Mouse (Mus musculus) embryo, embryonic 10.5 days (tissue): Measurements from ENCODE around the gene Bbs2.

ENCODE experiments used
- DNase-seq: peaks from one replicate; pipeline ENCODE4 v3.0.0-alpha.2; 2015; ENCODE audit warnings: low spot score

Bbs2 gene

GRCm38 (mm10) chr8:94098996-94099395, 268 bp upstream of the Bbs2 start:
- DNase-seq, result no peak

GRCm38 (mm10) chr8:94094281-94094680, 4.4 kb downstream of the Bbs2 start:
- no peak for DNase-seq

- DNase-seq, result no peak
Observed at GRCm38 (mm10) chr8:94092848-94093247, 5.9 kb downstream of the Bbs2 start.

- no peak for DNase-seq
Observed at GRCm38 (mm10) chr8:94089715-94090114, 9.0 kb downstream of the Bbs2 start.

DNA sequence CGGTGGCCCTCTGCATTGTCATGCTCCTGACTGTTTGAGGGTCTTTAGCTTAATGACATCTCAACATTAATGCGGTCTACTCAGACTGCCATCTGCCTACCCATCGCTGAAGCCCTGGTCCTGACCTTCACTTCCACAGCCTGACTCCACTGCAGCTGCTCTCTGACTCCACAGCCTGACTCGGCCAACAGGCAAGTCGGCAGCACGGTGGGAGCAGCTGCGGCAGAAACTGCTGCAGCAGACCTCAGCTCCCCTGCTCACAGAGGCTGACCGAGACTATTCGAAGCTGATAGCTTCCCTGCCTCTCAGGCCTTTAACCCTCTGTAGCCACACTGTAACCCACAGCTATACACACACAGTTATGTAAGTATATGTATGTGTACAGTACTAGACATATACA, 10.8 kb downstream of the Bbs2 start:
- no peak for DNase-seq

DNA sequence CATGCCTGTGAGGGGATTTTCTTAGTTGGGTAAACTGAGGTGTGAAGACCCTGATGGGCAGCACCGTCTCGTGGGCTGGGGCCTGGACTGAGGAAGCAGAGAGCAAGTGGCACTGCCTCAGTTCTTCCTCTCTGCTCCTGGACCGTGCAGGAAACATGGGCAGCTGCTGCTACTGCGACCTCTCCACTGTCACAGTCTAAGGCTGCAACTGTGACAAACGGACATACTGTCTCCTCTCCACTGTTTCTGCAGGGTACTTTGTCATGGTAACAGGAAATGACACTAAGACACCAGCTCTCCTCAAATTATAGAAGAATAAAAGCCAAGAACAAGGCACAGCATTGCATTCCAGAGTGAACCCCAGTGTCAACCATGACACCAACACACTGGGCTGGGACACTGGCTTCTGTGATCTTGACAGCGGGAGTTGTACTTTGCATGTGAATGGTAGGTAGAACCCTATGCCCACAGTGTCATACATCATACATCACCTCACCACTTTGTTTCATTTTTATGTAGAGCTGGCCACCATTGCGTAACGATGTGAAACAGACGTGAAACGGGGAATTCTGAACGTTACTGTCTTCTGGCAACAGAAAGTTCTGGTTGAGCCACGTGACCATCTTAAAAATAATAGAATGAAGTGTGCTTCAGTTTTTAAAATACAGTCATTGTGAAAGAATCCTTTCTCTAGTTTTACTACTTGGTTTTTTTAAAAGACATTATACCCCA, 22.1 kb downstream of the Bbs2 start:
- no peak for DNase-seq

DNA sequence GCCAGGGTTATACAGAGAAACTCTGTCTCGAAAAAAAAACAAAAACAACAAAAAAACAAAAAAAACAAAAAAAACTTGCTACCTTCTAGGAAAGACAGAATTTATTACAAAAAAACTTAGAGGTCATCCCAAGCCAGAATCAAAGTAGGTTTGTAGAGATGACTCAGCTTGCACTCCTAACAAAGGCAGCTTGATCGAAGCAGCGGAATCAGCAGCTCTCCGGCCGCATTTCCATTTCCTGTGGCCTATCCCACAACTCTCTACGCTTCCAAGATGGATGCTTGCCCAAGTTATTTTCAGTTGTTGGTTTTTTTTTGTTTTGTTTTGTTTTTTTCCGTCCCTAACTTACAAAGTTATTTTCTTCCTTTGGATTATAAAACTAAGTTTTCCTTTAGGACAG, 29.9 kb downstream of the Bbs2 start:
- no peak for DNase-seq

DNA sequence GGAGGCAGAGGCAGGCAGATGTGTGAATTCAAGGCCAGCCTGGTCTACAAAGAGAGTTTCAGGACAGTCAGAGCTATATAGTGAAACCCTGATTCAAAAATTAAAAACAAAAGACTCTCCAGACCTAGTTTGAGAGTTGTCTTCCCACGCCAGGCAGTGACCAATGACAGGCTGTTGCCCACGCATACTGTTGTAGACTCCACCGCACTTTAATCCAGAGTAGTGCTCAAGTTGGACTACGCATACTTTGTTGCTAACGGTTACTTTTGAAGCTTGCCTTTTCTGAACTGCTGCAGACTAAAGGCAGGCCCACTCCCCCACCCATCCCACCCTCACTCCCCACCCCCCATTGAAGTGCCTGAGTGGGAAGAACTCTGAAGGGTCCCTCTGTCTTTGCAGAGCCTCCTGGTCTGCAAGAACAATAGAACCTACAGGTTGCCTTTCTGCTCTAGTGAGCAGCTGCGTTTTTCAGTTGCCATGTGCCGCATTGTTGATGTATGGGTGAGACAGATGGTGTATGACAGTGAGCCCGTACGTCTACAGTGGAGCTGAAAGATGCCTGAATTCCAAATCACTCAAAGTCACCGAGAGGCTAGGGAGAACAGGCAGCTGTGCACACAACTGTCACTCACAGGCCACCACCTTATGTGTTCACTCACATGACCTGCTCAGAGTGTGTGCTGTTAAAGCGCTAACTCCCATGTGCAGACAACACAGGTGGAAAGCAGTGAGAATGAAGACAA, 32.4 kb downstream of the Bbs2 start:
- peak; percentile 57 for DNase-seq

- peak; percentile 74 for DNase-seq
Observed at GRCm38 (mm10) chr8:94057157-94057854, 41.4 kb downstream of the Bbs2 start.

DNA sequence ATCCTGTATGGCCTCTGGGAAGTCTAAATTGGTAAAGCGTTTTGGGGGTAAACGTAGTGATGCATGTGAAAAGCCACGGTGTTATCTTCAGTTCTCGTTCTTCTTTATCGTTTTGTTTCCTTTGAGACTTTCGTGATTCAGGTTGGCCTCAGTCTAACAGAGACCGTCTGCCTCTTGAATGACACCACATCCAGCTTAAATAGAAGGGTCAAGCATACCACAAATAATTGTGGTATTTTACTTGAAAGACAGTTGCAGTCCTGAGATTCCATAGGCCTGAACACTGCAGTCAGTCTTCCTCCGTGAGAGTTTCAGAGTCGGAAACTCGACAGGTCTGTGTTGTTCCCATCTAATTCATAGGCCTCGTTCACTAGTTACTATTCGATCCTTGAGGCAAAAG, 46.0 kb downstream of the Bbs2 start:
- DNase-seq, result no peak

DNA sequence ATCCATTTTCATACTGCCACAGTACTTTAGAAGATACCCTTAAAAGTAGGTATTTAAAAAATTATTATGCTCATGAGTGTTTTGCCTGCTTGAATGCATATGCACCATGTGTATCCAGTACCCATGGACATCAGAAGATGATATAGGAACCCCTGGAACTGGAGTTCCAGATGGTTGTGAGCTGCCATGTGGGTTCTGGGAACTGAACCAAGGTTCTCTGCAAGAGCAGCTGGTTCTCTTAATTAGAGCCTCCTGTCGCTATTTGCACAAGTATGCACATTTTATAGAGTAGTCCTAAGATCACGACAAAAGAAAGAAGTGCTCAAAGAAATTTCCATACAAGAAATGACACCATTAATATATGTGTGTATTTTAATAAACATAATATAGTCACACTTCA, 50.9 kb downstream of the Bbs2 start:
- no peak for DNase-seq

DNA sequence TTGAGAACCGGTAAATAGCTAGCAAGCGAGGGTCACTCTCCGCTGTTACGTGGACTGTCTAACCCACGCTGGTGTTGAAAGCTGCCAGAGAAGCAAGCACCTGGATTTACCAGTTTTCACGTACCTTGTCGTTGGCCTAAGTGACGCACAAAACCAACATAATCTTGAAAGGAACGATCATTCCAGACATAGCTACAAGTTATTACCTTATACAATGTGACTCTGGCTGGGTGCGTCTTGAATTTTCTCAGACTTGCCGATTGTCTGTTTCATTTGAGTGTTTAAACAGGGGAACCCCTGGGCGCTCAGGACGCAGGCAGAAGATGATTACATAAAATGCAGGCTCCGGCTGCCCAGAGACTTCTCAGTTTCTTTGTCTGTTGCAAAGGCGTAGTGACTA, 60.9 kb downstream of the Bbs2 start:
- peak; percentile 30 for DNase-seq

DNA sequence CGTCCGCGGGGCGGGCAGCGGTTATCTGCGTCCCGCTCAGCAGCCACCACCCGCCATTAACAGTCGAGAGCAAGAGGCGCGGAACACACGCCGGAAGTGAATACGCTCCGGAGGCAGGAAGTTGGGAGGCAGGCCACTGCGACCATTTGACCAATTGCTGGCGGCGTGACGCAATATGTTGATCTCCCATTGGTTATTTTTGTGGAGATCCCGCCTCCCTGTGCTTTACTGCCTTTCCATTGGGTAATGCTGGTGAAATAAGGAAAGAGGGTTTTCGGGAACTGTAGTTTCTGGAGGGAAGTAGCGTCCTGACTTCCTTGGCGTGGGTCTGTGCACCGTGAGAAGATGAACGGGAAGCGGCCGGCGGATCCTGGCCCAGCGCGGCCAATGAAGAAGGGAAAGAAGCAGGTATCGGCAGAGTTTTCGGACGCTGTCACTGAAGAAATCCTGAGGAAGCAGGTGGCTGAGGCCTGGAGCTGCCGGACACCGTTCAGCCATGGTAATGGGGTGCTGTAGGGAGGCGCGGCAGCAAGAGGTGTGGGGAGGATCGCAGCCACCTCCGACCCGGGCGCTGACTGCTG, 61.7 kb downstream of the Bbs2 start, which contains the start of the genes Nudt21 and Ogfod1:
TSS of gene Nudt21 (minus strand) at position 88 of the 581 bp plus-strand sequence.
TSS of gene Ogfod1 (plus strand) at position 255 of the 581 bp plus-strand sequence.
- peak; percentile 100 for DNase-seq

- DNase-seq, result peak; percentile 84
Observed at GRCm38 (mm10) chr8:94036541-94036940, 62.2 kb downstream of the Bbs2 start.

DNA sequence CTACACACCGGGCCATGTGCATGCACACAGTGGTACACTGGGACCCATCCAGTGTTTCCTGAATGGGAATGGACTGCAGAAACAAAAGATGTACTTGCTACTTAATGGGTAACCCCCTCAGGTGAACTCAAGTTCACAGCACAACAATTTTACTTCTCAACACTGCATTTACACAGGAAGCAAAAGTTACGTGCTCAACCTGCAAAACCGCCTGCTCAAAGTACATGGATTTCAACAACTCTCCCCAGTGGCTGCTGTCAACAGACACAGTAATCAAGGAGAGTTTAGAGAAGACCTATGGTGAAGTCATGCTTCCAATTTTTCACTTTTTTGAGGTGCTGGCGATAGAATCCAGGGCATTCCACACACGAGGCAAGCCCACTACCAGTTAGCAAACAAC, 63.5 kb downstream of the Bbs2 start:
- no peak for DNase-seq

DNA sequence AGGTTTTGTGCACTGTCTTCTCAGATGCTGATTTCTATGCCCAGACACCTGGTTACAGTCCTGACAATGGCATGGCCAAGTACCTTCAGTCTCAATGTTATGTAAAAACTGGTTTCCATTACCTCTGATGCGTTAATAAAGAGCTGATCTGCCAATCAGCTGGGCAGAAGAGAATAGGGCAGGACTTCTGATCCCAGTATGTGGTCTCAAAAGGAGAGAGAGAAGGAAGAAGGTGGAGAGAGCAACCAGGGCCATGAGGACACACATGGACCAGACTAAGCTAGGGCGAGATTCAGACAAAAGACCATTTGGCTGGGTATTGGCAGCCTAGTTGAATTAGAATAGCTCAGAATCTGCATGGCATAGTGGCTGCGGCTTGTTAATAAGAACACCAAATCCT, 65.1 kb downstream of the Bbs2 start:
- DNase-seq, result no peak

DNA sequence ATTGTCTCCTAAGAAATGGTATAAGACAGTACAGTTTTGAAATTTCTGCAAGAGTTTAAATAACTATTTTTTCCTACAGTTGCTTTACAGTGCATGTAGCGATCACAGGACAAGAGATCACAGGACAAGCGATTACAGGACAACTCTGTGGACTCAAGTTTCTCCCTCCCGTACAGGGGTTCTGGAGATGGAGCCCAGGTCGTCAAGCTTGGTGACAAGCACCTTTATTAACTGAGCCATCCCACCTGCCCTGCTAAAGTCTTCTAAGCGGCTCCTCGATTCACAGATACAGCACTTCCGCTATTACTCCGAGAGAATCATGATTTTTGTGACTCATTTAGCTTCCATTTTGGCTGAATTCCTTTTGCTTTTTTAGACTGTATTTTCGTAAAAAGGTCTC, 69.0 kb downstream of the Bbs2 start:
- no peak for DNase-seq

- no peak for DNase-seq
Observed at GRCm38 (mm10) chr8:94023916-94024315, 74.8 kb downstream of the Bbs2 start.
